Mouse (Mus musculus) adipocyte (in vitro differentiated cells): ENCODE measurements around the gene Tma7.

Source experiments
- DNase-seq: peaks from one replicate; pipeline ENCODE4 v3.0.0-alpha.2; 2016; ENCODE audit warnings: low spot score

Tma7 gene

GRCm38 (mm10) chr9:109041351-109041750, 41.0 kb downstream of the Tma7 start:
- no peak for DNase-seq

- DNase-seq, result no peak
Measured at GRCm38 (mm10) chr9:109040906-109041305, 41.5 kb downstream of the Tma7 start.

DNA sequence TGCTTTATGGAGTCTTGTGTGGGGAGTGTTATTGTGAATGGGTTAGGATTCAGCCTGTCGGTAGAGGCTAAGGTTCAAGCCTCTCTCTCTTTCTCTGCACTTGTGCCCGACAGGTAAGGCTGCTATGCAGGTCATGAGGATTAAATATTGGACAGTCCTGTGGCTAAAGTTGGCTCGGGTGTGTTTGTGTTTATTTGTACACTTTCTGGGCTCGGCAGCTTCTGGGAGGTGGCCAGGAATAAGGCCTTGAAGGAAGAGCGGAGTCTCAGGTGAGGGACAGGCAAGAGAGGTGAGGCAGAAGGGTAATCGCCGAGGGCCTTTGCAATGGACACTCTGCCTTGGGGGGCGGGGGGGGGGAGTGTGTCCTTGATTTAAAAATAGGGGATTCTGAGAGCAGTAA, 42.2 kb downstream of the Tma7 start:
- DNase-seq, result no peak

- peak; percentile 33 for DNase-seq
Measured at GRCm38 (mm10) chr9:109039681-109040080, 42.7 kb downstream of the Tma7 start.

DNA sequence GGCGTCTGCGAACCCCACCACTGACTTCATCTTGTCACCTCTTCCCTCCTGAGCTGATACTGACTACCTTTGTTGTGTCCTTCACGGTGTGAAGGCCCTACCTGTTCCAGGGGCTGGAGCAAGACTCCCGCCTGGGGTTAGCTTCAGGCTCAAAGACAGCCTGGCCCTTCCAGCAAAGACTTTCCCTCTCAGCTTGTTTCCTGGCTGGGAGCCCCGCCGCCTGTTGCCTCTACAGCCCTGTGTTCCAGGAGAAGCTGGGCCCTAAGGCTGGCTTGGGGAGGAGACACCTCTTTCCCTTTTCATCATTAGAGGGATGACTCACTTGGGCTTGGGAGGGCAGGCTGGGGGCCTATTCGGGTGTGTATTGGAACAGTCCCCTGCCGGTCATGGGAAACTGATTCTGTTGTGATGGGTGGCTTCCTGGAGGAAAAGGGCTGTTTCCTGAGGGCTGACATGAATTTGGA, 43.5 kb downstream of the Tma7 start:
- DNase-seq, result peak; percentile 60

DNA sequence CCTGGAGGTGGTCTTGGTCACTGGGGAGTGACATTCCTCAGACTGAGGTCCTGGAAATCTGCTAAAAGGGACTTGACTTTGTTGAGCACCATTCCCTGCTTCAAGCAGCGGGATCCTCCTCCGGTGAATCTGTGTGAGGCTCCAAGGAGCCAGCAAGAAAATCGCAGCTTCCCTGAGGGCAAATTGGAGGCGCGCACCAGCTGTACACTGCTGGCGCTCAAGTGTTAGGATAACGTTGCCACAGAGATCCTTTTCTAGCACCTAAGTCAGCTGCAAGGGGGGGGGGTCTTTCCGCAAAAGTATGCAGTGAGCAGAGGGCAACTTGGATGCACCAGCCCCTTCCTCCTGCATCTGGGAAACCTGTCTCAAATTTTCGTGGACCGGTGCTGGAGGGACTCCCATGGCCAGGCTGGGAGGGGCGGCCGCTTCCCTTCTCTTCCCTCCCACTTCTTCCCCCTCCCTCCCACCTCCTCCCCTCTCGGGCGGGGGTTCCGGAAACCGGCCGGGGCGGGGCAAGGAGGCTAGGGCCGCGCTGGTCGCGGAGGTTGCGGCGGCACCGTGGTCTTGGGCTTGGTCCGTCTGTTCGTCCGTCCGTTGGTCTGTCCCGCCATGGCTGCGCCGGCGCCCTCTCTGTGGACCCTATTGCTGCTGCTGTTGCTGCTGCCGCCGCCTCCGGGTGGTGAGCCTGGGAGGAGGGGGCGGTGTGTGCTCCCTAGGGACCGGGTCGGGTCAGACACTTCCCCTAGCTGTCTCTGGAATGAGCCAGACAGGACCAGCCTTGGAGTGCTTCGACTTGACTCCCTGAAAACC, 44.1 kb downstream of the Tma7 start, which contains the start of gene Shisa5:
Gene Shisa5 (plus strand): TSS at position 480 of the 810 bp plus-strand sequence.
- DNase-seq, result peak; percentile 76

GRCm38 (mm10) chr9:109032435-109032834, 50.0 kb downstream of the Tma7 start:
- DNase-seq, result no peak

- DNase-seq, result no peak
Measured at GRCm38 (mm10) chr9:109031686-109032085, 50.7 kb downstream of the Tma7 start.

DNA sequence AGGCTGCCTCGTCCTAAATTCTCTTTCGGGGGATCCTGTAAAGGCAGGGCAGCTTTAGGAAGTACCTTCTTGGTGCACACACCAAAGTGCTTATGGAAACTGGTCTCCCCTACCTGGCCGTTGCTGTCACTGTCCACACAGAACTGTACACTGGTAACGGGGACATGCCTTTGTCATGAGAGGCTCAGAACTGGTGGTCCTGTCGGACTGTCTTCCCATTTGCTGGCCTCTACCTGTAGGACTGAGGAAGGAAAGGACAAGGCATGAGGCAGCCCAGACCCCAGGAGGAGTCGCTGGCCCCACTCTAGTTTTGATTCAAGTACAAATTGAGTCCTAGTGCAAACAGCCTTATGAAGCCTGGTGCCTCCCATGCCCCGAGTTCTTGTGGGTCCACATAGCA, 51.4 kb downstream of the Tma7 start:
- DNase-seq, result no peak

GRCm38 (mm10) chr9:109030312-109030711, 52.1 kb downstream of the Tma7 start:
- no peak for DNase-seq

GRCm38 (mm10) chr9:109028919-109029318, 53.5 kb downstream of the Tma7 start:
- no peak for DNase-seq

DNA sequence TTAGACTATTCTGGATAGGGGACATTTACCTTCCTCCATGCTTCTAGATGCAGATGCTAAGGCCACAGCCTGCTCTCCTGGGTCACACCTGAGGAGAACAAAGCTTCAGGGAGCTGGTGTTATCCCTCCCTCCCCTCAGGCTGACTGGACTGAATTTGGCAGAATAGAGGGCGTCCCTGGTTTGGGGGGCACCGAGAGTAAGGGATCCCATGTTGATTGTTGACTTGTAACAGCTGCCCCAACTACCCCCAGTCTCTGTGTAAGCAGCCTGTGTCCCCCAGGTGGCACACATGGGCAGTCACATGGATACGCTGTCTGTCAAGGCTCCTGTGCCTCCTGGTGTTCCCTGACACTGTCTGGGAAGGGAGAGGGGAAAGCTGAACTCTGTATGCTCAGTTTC, 54.0 kb downstream of the Tma7 start:
- DNase-seq, result no peak

- peak; percentile 86 for DNase-seq
Measured at GRCm38 (mm10) chr9:109027521-109027920, 54.9 kb downstream of the Tma7 start.
